Mouse (Mus musculus) frontal cortex, postnatal 36 days (tissue): ENCODE measurements around the gene Klf3.

Source experiments
- DNase-seq, 2 experiments: peaks; one replicate each; pipeline ENCODE4 v3.0.0; 2022; ENCODE audit warnings: low spot score in 2 of 2

The Klf3 gene

DNA sequence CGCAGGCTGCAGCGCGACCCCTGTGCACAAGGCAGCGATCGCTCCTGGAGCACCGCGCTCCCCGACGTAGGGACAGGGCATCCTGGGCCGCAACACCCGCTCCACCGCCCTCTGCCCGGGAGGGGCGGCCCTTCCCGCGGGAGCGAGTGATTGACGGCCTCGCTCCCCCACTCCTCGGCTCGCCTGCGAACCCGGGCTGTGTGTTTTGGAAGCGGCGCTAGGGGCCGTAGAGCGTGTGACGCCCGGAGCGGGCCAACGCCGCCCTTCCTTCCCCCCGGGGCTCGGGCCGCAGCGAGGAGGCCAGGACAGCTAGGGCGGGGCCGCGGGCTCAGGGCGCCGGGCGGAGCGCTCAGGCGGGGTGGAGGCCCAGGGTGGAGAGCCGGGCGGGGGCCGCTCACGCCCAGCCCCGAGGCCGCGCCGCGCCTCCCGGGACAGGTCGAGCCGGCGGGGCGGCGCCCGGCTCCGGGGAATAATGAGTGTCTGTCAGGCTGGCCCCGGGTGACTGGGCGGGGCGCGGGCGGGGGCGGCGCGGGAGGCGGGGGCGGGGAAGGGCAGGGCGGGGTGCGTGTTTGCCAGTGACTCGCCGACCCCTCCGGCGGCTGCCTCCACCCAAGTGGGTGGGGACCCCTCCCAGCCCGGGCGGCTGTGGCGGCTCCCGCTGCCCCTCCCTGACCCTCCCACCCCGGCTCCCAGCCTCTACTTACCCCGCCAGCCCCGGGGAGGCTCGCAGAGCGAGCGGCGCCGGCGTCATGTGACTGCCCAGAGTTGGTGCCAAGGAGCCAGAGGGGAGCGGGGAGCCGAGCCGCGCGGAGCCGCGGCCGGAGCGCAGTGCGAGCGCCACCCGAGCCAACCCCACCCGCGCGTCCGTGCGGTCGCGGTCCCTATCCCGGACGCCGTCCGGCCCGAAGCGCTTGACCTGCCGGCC is at the start of gene Klf3:
TSS of gene Klf3 (plus strand) at position 594 of the 925 bp plus-strand sequence.
- peak; percentile 71 to 74 for DNase-seq

DNA sequence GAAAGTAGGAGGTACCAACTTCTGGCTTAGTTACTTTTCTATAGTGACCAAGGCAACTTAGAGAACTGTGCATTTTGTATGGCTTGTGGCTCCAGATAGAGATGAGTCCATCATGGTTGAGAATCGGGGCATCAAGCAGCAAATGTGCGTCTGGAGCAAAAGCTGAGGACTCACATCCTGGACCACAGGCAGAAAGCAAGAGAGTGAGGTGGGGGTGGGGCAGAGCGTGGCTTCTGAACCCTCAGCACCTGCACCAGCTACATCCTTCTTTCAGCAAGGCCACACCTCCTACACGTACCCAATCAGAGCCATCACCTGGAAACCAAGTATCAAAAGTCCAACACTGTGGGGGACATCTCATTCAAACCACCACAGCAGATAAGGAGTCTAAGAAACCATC is 40.9 kb upstream of the Klf3 start:
- no peak for DNase-seq

GRCm38 (mm10) chr5:64764452-64764851 is 38.7 kb upstream of the Klf3 start:
- DNase-seq = no peak

GRCm38 (mm10) chr5:64765765-64766164 is 37.4 kb upstream of the Klf3 start:
- DNase-seq = no peak

DNA sequence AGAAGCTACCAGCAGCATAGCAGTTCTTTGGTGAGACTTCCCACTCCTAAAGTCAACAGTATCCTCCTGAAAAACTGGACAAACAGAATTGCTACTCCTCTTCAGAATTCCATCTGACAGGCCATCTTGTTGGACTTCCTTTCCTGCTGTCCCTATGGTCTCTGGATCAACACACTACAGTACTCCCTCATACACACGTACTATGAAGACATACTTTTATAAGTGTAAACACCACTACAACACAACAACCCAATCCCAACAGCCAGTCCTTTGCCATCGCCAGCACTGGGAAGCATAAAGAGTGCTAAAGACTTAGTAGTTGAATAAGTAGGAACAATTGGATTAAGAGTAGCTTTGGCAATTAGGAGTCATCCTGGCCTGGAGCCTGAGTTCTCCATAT is 36.6 kb upstream of the Klf3 start:
- no peak for DNase-seq

DNA sequence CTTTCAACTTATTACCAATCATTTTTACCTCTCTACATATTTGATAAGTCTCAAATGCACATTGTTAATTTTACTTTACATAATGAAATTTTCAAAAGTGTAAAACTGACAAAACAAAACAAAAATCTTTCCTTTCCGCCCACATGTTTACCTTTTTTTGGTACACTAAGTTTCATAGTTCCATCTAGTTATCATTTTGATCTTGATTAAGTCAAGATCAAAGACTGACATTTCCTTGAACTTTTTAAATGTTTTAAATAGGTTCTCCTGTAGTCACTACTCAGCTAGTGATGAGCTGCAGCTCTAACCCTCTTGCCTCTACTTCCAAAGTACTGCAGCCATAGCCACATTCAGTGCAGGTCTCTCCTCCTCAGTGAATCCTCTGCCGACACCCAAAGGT is 31.6 kb upstream of the Klf3 start:
- no peak for DNase-seq

DNA sequence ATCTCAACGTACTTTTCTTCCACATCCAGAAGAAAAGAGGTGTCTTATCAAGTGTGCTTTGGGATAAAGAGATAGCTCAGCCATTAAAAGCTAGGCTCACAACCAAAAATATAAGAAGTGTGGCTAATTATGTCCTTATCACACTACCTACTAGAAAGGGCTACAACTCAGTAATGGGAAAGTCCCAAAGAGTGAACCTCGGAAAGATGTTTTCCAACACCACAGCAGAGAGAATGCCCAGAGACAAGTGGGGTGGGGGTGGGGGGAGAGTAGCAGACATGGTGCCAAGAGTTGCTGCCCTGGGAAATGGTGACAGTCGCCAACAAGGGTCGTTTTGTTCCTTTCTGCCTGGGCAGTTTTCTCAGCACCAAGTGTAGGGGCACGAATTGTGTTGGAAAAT is 25.0 kb upstream of the Klf3 start:
- DNase-seq = no peak

DNA sequence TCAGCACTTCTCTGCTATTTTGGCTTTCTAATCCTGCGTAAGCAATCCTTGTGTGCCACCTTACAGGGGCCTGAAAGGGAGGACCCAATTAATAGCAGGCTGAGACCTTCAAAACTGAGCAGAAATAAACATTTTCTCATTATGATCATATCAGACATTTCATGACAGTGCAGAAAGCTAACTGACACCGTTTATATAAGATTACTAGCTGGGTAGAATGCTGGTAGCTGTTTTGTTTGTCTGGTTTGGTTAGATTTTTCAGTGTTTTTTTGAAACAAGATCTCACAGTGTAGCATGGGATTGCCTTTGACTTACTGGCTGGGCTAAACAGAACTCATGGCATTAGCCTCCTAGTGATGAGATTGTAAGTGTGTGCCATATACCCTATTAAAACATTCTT is 23.9 kb upstream of the Klf3 start:
- no peak for DNase-seq

DNA sequence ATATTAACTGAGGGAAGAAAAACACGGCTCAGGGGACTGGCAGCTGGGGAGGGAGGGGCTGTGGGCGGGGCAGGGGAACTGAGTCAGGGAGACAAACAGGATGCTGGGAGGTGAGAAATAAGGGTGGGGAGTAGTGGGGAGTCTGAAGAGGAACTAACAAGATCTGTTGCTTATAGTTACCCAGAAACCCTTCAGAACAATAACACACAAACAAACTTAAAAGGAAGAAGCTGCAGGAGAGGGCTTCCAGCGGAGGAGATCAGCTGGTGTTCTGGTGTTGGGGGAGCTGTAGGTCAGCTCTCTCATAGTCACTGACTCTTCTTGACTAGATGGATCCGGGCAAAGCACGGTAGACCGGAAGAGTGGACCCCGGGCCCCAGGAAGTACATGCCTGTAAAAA is 22.4 kb upstream of the Klf3 start:
- DNase-seq = no peak

DNA sequence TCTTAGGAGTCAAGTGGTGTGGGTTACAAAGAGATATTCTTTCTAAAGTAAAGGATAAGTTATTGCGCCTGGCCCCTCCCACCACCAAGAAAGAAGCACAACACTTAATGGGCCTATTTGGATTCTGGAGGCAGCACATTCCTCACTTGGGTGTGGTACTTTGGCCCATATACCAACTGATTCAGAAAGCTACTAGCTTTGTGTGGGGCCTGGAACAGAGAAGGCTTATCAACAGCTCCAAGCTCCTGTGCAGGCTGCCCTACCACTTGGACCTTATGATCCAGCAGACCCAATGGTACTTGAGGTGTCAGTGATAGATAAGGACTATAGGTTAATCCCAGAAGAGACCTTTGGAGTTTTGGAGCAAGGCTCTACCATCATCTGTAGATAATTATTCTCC is 15.0 kb upstream of the Klf3 start:
- no peak for DNase-seq

DNA sequence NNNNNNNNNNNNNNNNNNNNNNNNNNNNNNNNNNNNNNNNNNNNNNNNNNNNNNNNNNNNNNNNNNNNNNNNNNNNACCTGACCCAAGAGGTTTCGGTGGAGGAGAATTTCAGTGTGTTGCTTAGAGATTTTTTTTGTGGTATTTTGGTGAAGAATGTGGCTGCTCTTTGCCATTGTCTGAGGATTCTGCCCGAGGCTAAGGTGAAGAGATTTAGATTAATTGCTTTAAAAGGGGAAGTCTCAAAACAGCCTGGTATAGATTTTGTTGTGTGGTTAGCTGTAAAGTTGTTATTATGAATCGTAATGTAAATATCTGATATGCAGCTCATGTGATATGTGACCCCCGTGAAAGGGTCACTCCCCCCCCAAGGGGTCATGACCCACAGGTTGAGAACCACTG is 5.0 kb upstream of the Klf3 start:
- DNase-seq = no peak

- DNase-seq = no peak
Observed at GRCm38 (mm10) chr5:64801545-64801944, 1.6 kb upstream of the Klf3 start.

DNA sequence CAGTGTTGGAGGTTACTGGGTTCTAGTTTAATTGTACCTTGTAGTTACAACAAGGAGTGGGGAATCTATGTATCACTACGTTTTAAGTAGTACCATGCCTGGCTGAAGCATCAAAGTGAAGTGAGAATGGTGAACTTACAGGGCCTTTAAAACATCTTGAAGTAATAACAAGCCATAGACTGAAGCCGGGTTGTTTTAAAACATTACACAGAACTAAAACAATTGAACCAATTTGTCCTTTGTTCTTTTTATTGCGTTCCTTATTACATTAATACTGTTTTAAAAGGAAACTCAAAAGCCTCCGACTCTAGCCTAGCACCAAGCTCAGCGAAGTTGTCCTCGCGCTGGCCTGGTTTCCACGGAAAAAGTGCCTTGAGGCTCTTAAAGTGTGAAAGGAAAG is 1.0 kb upstream of the Klf3 start:
- DNase-seq = no peak

DNA sequence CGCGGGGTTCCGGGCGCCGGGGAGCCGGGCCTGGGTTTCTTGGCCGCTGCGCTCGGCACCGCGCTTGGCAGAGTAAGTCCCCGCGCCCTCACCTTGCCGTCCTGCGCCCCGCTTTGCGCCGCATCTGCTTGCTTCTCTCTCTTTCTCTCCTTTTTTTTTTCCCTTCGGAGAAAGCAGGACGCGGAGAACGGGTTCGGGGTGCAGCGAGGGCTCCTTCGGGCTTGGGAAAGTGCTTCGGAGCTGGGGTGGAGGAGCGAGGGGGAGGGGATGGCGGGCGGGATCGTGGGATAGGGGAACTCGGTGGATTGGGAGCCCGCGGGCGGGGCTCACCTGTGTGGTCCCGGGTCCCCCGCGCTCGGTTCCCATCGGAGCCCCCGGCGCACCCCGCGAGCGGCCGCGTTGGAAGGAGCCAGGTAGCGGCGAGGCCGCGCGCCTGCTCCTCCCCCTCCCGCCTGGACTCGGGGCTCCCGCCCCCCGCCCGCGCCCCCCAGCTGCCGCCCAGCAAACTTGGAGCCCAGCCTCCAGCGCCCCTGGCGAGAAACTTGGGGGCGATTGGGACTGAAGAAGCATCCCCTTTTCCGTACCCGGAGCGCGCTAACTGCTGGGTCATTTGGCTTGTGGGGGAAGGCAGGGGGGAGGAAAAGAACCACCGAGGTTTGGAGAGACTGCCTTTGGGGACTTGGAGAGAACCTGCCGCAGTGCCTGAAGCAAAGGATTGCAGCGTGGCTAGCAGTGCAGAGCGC is 703 bp downstream of the Klf3 start:
- no peak for DNase-seq

DNA sequence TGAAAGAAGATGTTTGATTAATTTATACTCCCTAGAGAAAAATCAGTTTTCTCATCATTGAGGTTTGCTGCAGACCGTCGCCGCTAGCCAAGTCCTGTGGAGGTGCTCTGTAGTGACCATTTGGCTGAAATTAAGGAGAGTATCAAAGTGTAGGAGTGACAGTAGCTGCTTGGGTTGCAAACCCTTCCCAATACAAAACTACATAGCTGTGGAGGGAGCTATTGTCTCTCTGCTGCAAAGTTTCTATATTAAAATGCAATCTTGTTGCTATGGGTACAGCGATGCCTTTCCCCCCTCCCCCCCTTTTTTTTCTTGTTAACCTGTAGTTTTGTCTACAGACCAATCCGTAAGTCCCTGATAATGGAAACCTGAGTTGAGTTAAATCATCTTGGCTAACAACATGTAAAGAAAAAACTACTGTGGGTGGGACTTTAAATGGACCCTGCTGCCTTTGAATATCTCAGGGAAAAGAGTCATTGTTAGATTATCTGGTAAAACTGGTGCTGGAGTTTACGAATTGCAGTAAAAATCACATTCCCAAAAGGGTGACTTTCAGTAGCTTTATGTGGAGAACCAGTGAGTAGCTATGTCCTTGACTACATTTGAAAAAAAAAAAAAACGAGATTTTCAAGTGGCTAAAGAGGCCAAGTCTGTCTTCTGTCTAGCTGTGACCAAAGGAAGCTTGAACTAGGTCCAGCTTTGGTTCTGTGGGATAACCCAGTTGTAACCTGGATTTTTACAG is 2.1 kb downstream of the Klf3 start:
- DNase-seq = no peak

- DNase-seq = no peak
Observed at GRCm38 (mm10) chr5:64805873-64806505, 2.8 kb downstream of the Klf3 start.

- no peak for DNase-seq
Observed at GRCm38 (mm10) chr5:64806600-64806999, 3.4 kb downstream of the Klf3 start.

DNA sequence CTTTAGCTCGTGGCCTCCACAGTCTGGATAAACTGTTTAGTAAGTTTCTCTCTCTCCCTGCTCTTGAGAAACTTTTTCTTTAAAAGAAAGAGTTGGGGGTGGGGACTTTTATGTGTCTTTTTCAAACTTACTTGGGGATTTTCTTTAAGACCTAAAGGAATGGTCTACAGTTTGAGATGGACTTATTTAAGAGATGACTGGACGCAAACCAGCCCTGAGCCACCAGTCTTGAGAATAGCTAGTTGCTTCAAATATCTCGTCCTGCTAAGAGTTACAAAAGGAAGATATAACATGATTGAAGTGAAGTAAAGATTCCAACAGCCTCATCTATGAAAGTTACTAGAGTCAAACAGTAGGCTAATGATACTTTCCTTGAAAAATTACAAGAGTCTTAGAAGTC is 4.0 kb downstream of the Klf3 start:
- no peak for DNase-seq

DNA sequence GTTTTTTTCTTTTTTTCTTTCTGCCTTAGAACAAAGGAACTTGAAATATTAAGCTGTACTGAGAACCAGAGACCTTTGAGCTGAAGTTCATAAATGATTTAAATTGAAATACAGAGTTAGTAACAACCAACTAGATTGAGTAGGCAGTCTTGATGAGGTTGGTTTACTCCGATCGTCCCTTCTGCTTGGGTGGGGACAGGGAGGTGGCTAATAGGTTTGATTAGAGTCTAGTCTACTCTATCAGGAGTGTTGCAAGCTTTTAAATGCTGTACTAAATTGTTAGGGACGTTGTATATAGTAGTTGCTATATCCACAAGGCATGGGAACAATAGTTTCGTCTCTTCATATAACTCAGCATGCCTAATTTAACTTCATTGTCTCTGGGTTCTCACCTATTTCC is 4.4 kb downstream of the Klf3 start:
- DNase-seq = no peak

DNA sequence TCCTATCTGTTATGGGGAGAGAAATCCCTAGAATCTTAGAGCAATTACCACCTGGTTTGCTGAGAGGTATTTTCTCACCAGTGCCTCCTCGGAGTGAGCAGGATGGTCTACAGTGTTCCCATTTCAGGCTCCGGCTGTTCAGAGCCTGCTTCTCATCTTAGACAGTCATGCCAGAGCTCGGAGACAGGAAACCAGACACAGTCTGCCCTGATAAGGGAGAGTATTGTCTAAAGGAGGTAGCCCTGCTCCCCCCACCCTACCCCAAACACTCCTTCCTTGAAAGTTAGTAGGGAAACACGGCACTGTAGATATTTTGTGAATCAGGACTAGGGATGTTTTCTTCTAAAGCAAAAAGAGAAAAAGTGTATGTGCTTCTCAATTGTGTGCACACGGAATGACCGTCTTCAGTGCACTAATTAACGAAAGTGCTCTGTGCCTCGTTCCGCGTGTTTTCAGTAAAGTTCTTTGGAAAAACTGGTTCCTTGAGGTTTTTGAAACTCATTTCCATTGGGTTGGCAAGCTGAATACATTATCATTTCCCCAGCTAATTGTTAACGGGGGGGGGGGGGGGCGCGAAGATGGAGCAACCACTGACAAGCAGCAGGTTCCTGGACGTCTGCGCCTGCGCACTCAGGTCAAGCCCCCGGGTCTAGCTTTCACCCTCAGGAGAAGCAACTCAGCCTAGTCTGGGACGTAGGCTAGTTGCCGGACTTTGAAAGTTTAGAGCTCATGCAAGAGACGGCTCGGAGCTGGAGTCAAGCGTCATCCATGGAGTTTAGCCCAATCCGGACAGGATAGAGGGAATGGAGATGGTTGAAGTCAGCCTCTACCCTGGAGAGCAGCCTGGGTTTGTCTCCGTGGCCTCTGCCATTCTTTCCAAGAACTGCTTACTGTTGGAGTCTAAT is 5.2 kb downstream of the Klf3 start:
- no peak for DNase-seq

DNA sequence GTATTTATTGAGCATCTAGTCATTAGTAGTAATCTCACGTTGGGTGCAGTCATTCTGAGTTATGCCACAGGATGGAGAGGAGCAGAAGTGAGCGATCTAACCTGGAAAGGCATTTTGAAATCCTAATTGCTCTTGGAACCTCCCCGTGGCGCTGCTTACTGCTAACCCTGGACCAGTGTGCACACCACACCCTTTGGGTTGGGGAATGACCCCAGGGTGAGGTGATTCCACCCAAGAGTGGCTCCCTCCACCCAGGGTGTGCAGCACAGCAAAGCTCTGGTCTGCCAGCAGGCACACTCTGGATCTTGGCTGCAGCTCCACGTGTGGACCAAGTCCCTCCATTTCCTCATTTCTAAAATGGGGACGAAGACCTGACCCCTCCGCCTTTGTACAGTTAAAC is 6.1 kb downstream of the Klf3 start:
- no peak for DNase-seq
